Mouse (Mus musculus): Measurements from ENCODE around the gene Inka2.

The Inka2 gene

GRCm38 (mm10) chr3:105721681-105722201, 17.3 kb downstream of the Inka2 start:
- no peak for DNase-seq (ENCODE audit: extremely low read depth, low read depth)

GRCm38 (mm10) chr3:105722510-105722909, 18.1 kb downstream of the Inka2 start:
- DNase-seq (ENCODE audit: extremely low read depth, low read depth), result no peak

GRCm38 (mm10) chr3:105726037-105726436, 21.6 kb downstream of the Inka2 start:
- DNase-seq (ENCODE audit: extremely low read depth, low read depth), result peak; percentile 63

GRCm38 (mm10) chr3:105732360-105732759, 28.0 kb downstream of the Inka2 start:
- no peak for DNase-seq (ENCODE audit: extremely low read depth, low read depth)

- no peak for DNase-seq (ENCODE audit: extremely low read depth, low read depth)
These were observed 29.1 kb downstream of the Inka2 start for GRCm38 (mm10) chr3:105733538-105733937.

- no peak for DNase-seq (ENCODE audit: extremely low read depth, low read depth)
These were observed 30.9 kb downstream of the Inka2 start for GRCm38 (mm10) chr3:105735285-105735684.

GRCm38 (mm10) chr3:105736148-105736547, 31.7 kb downstream of the Inka2 start:
- no peak for DNase-seq (ENCODE audit: extremely low read depth, low read depth)

- no peak for DNase-seq (ENCODE audit: extremely low read depth, low read depth)
These were observed 32.7 kb downstream of the Inka2 start for GRCm38 (mm10) chr3:105737070-105737469.

GRCm38 (mm10) chr3:105737666-105738065, 33.3 kb downstream of the Inka2 start:
- DNase-seq (ENCODE audit: extremely low read depth, low read depth), result no peak

- no peak for DNase-seq (ENCODE audit: extremely low read depth, low read depth)
These were observed 42.1 kb downstream of the Inka2 start for GRCm38 (mm10) chr3:105746542-105746941.

- DNase-seq (ENCODE audit: extremely low read depth, low read depth), result no peak
These were observed 46.4 kb downstream of the Inka2 start for GRCm38 (mm10) chr3:105750810-105751209.

GRCm38 (mm10) chr3:105754184-105754583, 49.8 kb downstream of the Inka2 start:
- no peak for DNase-seq (ENCODE audit: extremely low read depth, low read depth)

- DNase-seq (ENCODE audit: extremely low read depth, low read depth), result no peak
These were observed 50.7 kb downstream of the Inka2 start for GRCm38 (mm10) chr3:105755123-105755522.

- no peak for DNase-seq (ENCODE audit: extremely low read depth, low read depth)
These were observed 52.1 kb downstream of the Inka2 start for GRCm38 (mm10) chr3:105756505-105756904.

GRCm38 (mm10) chr3:105757323-105758083, 53.1 kb downstream of the Inka2 start:
- DNase-seq (ENCODE audit: extremely low read depth, low read depth), result no peak

- no peak for DNase-seq (ENCODE audit: extremely low read depth, low read depth)
These were observed 53.7 kb downstream of the Inka2 start for GRCm38 (mm10) chr3:105758098-105758497.

GRCm38 (mm10) chr3:105758658-105759057, 54.3 kb downstream of the Inka2 start:
- DNase-seq (ENCODE audit: extremely low read depth, low read depth), result no peak

- DNase-seq (ENCODE audit: extremely low read depth, low read depth), result no peak
These were observed 55.7 kb downstream of the Inka2 start for GRCm38 (mm10) chr3:105760063-105760462.

GRCm38 (mm10) chr3:105763132-105763851, 58.9 kb downstream of the Inka2 start:
- peak; percentile 61 for DNase-seq (ENCODE audit: extremely low read depth, low read depth)

GRCm38 (mm10) chr3:105768529-105768928, 64.1 kb downstream of the Inka2 start:
- no peak for DNase-seq (ENCODE audit: extremely low read depth, low read depth)

- DNase-seq (ENCODE audit: extremely low read depth, low read depth), result no peak
These were observed 65.0 kb downstream of the Inka2 start for GRCm38 (mm10) chr3:105769380-105769779.

Data from MEL-GATA-1-ER (cell line).